Mouse (Mus musculus) hematopoietic multipotent progenitor cell, adult 10-12 weeks (in vitro differentiated cells): ENCODE results near the gene Mitd1. TPM values are rescaled to one million over a fixed set of nuclear protein-coding genes. Genes with fewer than 3 reads are reported as not detected.

ENCODE experiments used
- polyA plus RNA-seq: library from polyadenylated mRNA; stranded (reverse); fragments of >175 nt; gene quantifications from 2 replicates; pipeline ENCODE4 v1.2.3, GENCODE M21; 2012; ENCODE audit warnings: low replicate concordance

Mitd1 gene
- polyA plus RNA-seq: 1.6 and 5.1 TPM in 2 replicates

DNA sequence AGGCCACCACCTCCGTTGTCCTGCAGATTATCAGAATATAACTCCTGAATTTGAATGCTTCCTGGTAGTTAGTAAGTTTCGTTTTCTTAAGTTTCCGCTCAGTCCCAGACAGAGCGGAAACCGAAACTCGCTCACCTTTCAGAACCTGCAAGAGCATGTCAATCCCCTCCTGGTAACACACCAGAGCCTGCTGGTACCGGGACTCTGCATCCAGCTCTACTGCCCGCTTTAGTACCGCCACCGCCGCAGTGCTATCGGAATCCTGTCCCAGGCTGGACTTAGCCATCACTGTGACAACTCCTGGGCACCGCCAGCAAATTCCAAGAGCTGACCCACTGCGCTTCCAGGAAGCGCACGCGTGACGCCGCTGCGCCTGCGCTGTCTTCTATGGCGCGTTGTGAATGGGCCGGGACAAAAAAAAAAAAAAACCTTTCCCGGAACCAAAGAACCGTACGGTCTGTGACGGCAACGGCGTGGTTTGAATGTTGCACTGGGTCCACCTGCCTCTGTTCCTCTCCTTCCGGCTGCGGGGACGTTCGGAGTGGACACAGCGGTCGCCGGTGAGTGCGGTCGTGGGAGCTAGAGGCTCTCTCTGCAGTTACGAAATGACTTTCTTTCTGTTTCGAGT, at the start of gene Mitd1, which contains the start of gene Mrpl30:
Gene Mitd1 (minus strand): TSS at position 387 of the 628 bp plus-strand sequence.
Gene Mrpl30 (plus strand): TSS at position 453 of the 628 bp plus-strand sequence.

DNA sequence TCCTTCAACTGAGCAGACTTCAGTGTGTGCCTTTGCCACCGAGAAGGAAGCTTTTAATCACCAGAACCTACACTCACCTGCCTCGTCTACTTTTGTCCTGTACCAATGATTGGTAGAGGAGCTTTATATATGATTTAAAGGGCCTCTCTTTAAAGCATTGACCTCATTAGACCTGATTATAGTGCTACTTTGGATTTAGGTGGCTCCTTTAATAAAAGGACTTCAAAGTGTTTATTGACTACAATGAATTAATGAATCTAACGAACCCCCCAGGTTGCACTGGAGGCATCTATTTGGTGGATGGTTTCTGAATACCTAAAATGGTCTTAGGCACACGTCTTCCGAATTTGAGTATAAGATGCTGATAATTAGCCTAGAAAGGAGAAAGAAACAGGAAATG, 26.2 kb upstream of the Mitd1 start, which contains the start of gene Lyg2:
Gene Lyg2 (minus strand): TSS at position 101 of the 400 bp plus-strand sequence.

DNA sequence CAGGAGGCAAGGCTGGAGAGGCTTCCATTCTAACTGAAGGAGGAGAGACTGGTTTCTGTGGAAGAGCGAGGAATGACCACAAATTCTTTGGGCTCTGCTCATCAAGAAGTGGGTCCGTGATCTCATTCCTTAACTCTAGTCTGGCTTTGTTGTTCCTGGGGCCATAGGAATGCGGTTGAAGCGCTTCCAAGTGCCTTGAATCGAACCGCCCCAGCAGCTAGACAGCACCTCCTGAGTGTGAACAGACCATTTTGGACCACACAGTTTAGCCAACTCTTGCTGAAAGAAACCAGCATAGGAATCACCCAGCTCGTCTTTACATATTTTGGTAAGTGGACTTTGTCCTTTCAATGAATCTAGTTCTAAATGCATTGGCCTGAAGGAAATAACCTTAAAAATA, 18.5 kb downstream of the Mitd1 start, which contains the start of gene Lipt1:
Gene Lipt1 (plus strand): TSS at position 35 of the 400 bp plus-strand sequence.

DNA sequence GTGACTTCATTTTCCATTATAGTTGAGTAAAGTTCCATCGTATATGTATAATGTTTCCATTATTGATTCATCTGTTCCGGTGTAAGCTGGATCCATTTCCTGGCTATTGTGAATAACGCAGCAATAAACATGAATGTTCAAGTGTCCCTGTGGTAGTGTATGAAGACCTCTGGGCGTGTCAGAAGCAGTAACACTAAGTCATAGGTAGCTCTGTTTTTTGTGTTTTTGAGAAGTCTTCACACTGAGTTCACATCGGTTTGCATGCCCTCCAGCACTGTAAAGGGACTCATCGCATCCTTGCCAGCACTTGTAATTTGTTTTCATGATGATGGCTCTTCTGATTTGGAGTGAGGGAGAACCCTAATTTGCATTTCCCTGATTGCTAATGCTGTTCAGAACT, 23.9 kb downstream of the Mitd1 start, which contains the start of gene Tsga10:
Gene Tsga10 (minus strand): TSS at position 144 of the 400 bp plus-strand sequence.

Other genes with a start within 250 kb of the Mitd1 start
- 0.54 and 1.5 TPM in 2 replicates for gene 2010300C02Rik, start 170.3 kb downstream of the Mitd1 start, polyA plus RNA-seq
- 0.11 and 0.65 TPM in 2 replicates for gene Tsga10, start 24.0 kb downstream of the Mitd1 start, polyA plus RNA-seq
- gene Lipt1, start 18.7 kb downstream of the Mitd1 start, polyA plus RNA-seq: 0.29 and 0.51 TPM in 2 replicates
- 5.9 and 27.6 TPM in 2 replicates for gene Mrpl30, start 66 bp upstream of the Mitd1 start, polyA plus RNA-seq
- not detected in 2 replicates for gene Lyg2, start 26.1 kb upstream of the Mitd1 start, polyA plus RNA-seq
- not detected in 2 replicates for gene Lyg1, start 67.3 kb upstream of the Mitd1 start, polyA plus RNA-seq
- gene Txndc9, start 107.5 kb upstream of the Mitd1 start, polyA plus RNA-seq: 1.3 and 4.9 TPM in 2 replicates
- gene Eif5b, start 107.6 kb upstream of the Mitd1 start, polyA plus RNA-seq: 22.5 and 26.8 TPM in 2 replicates
- gene Rev1, start 239.4 kb upstream of the Mitd1 start, polyA plus RNA-seq: 6.3 and 9.0 TPM in 2 replicates